Mouse (Mus musculus) lung, postnatal 0 days (tissue): ENCODE data around the gene Ankrd2.

Experiments
- CTCF ChIP-seq: IDR thresholded peaks from 2 replicates; pipeline ENCODE4 v1.5.1; 2016; ENCODE audit warnings: antibody characterized with exemption, mild to moderate bottlenecking
- EP300 ChIP-seq: IDR thresholded peaks from 2 replicates; pipeline ENCODE4 v1.6.1; 2016; ENCODE audit warnings: antibody characterized with exemption, mild to moderate bottlenecking, control low read depth

- no peak for TF ChIP-seq CTCF
- no peak for TF ChIP-seq EP300
Measured at GRCm38 (mm10) chr19:42019011-42019522, 16.7 kb upstream of the Ankrd2 start.
